Mouse (Mus musculus) hematopoietic stem cell, adult 5-6 weeks (primary cell): ENCODE measurements around the gene Cpped1. TPM values are rescaled to one million over a fixed set of nuclear protein-coding genes. Genes with fewer than 3 reads are reported as not detected.

Source experiments
- ATAC-seq, 2 experiments: fragments of 125-278 bp in 1 of 2; replicated peaks in 1 of 2; 2 replicates each; pipeline ENCODE4 v1.8.0; 2016 to 2017; ENCODE audit warnings: inconsistent platforms in 2 of 2, mild to moderate bottlenecking in 2 of 2, moderate number of reproducible peaks in 2 of 2, low read depth in 1 of 2, moderate TSS enrichment in 1 of 2; ENCODE audit not compliant: low FRiP score in 2 of 2, poor library complexity in 2 of 2, severe bottlenecking in 2 of 2, insufficient read depth in 1 of 2, low TSS enrichment in 1 of 2
- total RNA-seq: library from RNA; stranded (forward); fragments of 172-1452, 232-1000 nt; gene quantifications from 2 replicates; pipeline ENCODE4 v1.2.3, GENCODE M21; 2017

The Cpped1 gene
- total RNA-seq, 1 experiment from 2014 or later, result 22.8 TPM

DNA sequence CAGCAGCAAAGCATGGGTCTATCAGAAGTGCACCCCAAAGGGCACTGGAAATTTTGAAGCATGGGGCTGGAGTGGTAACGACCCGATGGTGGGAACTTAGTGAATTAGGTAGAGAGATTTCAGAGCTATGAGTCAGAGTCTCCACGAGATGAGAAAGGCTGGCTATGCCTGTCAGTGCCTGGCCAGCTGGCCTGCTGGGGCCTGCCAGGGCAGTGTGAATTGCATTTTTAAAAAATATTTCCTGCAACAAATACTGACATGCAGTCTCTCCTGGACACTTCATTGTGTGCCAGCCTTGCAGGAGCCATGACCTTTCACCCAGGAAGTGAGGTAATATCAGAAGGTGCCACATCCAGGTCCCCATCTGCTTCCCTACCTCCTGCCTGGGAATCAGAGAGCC is 40.8 kb downstream of the Cpped1 start:
- no peak for ATAC-seq

DNA sequence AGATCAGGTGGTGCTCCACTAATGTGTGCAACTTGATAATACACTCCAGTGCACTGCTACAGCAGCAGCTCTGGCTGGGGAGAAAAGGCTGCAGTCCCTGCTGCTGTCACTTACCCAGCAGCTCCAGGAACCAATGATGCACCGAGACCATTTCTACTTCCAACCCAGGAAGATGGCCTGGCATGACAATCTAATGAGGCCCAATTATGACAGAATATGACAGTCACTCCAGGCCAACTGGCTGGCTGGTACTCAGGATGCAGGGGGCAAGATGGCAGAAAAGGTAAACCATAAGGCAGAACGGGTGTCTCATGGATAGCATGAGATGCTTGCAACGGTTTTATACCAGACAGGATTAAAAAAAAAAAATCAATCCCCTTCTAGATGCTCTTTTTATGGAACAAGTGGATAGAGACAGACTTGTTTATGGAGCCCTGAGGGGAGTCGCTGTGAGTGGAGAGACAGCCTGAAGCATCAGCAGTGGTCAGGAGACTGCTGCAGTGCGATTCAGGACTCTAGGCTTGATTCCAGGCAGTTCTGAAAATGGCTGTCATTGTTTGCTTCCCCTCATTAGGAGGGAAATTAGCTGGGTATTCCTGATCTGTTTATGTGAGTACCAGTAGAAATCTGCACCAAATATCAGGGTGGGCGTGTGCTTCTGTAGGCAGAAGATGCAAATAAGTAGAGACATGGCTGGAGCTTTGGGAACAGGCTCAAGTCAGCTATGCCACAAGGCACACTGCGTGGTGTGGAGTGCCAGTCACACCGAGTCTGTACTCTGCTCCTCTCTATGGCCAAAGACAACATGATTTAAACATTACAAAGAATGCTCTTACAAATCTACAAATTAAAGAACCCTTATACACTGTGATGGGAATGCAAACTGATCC is 56.3 kb downstream of the Cpped1 start:
- ATAC-seq, result no peak

DNA sequence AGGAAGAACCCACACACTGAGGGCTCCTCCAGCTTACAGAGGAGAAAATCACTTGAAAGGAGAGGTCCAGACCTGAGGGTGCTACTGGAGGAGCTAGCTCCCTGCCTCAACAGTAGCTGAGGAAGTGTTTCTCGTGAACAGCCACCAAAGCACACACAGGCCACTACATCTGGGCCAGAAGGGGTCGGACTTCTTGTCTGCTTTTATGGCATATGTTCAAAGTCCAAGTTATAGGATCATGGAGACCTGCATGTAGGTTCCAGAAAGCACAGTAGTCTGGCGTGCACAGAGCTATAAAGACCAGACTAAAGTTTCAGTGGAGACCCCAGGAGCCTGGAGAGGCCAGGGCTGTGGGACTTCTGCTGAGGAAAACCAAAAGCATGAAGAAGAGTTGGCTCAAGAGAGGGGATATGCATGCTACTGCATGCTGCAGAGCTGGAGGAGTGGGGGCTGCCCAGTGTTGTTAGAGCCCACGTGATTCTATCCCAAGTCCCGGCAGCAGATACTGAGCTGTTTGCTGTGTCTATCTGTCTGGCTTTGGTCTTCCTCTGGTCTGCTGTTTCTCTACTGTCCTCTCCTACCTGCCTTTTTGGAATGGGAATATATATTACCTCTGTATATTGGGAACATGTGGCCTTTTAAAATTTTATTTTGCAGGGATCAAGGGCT is 60.1 kb downstream of the Cpped1 start:
- no peak; a peak in 1 of 4 replicates for ATAC-seq

DNA sequence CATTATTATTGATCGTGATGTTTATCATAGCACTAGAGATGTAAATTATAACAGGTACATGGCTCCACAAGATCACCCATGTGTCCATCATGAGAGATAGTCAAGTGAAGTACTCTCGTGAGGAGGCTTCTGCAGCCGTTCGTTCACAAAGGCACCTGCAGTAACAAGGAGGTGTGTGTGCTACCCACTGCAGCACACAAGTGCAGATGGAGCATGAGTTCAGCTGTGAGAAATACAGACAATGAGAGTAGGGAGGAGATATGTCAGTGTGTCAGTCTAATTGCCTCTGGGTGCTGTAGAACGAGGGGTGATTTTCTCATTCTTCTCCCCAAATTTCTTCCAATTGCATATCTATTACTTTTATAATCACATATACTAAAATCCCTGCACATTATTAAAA is 63.9 kb downstream of the Cpped1 start:
- no peak for ATAC-seq

DNA sequence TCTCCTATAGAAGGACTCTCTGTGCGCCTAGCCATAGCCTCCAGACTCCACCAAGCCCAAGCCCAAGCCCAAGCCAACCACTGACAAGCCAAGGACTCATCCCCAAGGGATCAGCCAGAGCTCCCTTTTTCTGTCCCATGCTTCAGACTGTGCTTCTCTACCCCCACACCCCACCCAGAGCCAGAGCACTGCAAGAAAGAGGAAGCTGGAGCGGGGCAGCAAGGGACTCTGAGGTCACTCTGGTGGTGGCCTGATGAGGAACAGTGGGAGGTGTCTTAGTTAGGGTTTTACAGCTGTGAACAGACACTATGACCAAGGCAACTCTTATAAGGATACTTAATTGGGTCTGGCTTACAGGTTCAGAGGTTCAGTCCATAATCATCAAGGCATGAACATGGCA is 65.8 kb downstream of the Cpped1 start:
- ATAC-seq, result peak; percentile 66 to 85

DNA sequence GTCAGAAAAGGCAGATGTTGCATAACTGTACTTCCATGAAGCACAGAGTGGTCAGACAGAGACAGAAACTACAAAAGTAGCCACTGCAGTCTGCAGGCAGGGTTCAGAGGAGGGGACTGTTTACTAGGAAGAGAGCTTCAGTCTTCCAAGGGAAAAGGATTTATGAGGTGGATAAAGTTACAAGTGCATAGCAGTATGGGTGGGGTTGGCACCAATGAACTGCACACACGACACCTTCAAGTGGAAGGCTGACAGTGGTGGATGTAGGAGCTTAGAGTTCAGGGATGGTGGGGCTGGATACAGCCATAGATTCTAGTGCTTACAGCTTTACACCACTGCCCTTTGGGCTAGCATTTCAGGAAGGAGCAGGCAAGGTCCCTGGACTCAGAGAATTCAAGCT is 75.8 kb downstream of the Cpped1 start:
- no peak for ATAC-seq

DNA sequence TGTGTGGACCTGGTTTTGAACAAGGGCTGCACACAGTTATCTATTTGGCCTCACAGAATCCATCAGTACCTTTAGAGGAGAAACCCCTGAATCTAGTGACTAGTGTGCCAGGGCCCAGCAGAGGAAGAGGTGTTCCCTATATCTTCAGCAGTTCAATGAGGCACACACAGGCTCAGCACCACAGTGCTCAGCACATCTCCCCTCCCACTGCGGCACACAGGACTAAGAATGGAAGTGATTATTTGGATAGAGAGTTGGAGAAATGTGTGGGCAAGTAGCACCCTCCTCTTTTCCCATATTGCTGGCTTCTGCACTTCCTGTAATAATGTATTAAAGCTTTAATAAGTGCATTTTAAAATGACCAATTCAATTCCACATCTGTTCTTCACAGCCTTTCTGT is 80.4 kb downstream of the Cpped1 start:
- ATAC-seq, result no peak

DNA sequence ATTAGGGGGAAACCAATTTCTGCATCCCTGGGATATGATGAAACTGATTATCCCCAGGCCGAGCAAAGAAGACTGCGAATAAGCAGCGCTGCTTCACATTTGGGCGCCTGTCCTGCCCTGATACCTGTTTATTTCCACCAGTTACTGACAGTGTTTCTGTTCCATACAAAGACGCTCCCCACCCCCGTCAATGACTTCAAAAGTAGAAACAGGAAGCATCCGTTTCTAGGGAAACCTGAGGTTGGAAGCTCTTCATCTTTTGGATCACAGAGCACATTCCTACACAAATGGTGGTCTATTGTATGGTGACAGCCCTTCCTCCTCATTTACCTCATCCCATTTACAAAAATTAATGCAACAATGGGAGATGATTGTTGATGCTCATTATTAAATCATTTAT is 84.4 kb downstream of the Cpped1 start:
- no peak for ATAC-seq

DNA sequence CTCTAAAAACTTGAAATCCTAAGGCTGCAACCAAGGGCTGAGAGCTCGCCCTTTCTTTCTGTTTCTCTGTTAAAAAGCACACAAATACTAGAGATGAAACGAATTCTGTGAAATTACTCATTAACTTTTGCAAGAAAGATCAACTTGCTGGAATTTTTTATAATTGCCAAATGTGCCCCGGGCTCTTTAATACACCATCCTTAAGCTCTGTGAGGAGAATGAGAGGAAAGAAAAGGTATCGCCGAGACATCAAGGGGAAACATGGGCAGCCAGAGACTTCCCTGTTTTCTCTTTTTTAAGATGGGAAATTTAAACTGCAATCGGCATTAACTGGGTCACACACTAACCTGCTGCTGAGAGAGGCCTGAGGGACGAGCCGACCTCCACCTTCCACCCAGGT is 84.9 kb downstream of the Cpped1 start:
- no peak for ATAC-seq

DNA sequence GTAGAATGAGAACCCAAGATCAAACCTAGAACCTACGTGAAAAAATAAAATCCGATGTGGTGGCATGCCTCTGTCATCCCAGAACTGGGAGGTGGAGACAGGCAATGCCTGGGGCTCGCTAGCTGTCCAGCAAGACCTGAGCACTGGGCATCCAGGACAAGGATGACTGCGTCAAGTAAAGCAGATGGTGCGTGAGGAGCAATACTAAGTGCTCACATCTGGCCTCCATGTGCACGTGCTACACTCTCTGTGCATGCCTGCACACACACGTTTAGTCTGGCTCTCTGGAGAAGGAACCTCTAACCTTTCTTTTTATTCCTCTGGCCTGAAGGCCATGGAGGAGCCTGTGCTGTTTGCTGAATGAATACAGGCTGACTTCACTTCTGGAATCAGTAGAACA is 88.5 kb downstream of the Cpped1 start:
- no peak for ATAC-seq

DNA sequence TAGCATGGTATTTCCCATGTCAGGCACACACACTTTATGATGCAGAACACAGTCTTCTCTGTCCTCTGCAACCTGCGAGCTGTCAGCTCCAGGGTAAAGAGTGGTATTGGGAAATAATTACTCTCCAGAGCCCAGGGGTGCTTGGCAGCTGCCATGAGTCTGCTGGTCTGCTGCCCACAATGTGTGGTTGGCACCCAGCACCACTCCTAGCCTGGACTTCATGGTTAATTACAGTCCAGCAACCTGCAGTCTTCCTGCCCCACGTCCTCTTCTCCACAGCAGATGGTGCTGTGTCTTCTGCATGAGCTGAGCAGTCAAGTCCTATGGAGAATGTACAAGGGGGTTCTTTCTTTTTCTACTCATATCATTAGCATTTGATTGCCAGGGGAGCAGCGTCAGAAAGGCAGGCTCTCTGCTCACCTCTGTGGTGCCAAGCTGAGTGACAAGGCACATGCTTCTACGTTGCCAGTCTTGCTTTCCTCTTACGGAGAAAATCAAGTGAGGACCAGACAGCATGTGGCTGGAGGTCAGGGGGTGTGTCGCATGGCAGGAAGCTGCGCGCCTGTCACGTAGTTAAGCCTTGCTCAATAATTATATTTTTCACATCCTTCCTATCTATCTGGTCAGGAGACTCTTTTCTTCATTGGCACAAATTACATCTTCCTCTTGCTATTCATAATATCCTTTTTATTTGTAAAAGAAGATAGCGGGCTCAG is 94.2 kb downstream of the Cpped1 start:
- no peak for ATAC-seq

DNA sequence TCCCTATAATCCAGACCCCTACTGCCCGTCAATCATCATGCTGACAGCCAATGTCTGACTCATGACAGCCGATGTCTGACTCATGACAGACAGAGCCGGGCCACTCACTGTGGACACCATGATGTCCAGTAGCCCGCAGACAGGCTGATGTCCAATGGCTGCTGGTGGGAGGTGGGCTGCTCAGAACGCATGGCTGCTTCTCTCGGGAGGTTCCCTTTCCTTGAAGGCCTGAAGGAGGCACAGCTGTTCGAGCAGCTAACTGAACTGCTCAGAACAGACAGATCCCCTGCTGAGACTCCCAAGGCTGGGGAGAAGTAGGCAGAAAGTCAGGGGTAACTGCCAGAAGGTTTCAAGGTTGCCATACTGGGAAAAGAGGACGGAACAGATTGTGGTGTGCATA is 97.1 kb downstream of the Cpped1 start:
- ATAC-seq, result no peak

DNA sequence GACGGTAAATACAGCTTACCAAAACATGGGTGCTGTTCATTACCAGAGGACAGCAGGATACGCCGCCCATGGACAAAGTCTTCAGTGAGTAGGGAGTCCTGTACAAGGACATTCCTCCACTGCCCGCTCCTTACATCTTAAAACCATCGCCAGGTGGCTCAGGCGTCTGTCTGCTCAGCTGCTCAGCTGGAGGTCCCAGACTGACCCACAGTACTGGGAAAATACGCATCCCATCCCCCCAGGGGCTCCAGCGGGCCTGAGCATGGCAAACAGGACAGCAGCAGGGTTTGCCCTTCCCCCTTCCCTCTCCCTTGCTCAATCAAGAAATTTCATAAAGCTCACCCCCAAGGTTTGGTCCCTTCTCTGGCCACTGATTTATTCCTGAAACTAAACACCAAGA is 99.6 kb downstream of the Cpped1 start:
- ATAC-seq, result no peak

DNA sequence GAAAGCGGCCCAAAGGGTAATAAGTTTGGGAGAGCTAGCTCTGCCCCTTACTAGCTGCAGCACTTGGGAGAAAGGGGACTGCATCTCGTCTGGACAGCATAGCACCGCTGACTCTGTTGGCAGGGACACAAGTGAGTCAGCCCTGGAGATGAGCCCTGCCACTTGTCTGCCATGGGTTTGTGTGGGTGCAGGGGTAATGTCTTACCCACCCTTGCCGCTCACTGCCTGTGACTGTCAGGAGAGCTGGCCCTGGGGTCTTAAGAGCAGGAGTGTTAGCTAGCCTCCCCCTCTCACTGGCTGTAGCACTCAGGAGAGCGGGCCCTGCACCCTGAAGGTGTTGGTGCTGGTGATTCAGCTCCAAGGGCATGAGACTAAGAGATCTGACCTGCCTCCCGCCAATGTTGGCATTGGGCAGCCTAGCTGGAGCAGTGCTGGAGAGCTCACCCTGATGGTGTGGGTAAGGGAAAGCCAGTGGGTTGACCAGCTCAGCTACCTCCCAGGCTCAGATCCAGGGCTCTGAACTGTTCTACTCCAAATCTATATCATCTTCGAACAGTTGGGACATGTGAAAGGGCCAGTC is 107.2 kb downstream of the Cpped1 start:
- no peak for ATAC-seq

DNA sequence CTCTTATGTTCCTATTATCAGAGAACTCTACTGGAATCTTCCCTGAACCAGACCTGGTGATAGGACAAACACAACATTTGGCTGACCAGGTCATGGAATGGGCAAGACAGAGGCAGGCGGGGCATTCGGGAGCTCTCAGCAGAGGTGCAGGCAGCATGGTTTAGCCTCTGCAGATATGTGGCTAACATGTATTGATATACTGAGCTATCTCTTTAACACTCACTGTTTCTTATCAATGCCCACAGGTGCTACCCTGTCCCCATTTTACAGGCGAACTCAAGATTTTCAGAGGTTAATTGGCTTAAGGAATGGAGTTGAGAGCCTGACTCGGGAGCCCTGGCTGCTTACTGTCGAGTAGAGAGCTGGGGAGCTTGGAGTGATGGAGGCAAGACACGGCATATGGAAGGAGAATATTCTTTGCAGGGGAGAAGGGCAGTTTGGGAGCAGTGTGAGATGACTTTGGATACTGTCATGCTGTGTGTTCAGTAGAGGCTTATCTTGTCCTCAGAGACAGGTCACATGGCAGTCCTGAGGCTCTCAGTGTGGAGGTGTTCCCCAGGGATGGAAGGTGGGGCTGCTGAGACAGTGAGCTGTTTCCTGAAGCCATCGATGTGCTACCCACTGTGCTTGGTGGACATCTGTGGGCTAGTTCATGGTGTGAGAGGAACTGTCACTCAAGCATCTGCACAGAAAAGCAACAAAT is 113.3 kb downstream of the Cpped1 start:
- no peak for ATAC-seq

DNA sequence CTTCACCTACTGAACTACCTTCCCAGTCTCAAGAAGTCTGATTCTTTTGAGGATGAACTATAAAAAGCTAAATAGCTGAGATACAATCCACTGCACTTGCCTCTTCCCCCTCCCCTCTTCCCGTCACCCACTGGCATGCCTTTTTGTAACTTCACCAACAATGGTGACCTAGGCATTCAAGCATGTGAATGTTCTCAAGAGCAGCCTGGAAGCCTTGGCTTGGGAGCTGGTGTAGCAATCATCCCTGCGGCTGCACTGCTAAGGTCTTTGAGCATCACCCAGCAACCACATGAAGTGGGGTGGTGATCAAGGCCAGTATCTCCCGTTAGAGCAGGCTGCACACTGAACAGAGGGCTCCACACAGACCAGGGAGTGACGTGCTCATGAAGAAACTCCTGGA is 114.6 kb downstream of the Cpped1 start:
- ATAC-seq, result no peak

DNA sequence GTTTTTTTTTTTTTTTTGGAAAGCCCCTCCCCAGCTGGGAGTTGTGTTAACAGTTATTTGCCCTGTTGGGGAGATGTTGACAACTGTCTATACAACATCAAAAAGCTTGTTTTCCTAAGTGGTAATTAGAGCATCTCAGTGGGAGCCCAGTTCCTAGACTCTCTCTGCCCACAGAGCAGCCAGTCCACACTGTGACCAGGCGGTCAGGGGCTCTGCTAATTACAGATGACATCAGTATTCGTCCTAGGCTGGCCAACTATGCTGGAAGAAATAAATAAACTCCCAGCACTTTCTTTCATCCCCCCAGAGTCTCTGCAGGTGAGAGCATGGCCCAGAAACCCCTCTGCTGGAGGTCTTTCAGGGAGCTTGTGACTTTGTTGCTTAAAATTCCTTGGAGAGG is 115.9 kb downstream of the Cpped1 start:
- ATAC-seq, result no peak
